Mouse (Mus musculus): ENCODE results near the gene Trip6.
"Not testable (repeated sequence)": the region's sequence is repeated elsewhere in the genome, so short reads cannot be mapped to it uniquely, and the experiment has no call there.

Trip6 gene

DNA sequence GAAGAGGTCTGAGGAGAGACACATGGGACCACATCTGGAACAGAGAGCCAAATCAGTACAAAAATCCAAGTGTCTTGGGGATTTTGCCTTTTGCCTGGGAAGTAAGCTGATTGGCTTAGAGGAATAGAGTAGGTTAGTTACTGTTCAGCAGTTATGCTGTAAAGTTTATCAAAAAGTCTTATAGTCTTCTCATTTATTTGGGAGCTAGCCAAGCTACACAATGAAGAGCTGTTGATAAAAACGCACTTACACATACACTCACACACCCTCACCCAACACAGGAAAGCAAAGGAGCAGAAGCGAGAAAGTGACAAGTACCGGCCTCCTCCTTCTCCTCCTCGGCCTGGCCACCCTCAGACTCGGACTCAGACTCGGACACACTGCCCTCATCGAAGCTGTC is 15.0 kb downstream of the Trip6 start:
- DNase-seq (ENCODE audit: low spot score) = no peak

DNA sequence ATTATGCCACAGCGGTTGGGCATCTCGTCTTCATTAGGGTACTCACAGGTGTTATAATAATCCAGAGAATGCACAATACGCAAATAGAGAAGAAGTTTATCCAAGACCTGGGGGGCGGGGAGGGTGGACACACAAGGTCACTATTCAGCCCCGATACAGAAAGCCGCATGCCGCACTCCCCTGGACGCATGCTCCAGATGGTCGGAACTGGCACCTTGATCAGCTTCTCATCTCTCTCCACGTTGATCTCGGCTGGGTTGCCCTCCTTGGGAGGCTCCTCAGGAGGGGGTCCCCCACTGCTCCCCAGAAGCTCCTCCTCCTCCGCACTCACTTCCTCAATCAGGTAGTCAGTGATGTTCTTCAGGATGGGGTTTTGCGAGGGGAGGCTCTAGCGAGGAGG is 17.1 kb downstream of the Trip6 start:
- no peak for DNase-seq (ENCODE audit: low spot score)

DNA sequence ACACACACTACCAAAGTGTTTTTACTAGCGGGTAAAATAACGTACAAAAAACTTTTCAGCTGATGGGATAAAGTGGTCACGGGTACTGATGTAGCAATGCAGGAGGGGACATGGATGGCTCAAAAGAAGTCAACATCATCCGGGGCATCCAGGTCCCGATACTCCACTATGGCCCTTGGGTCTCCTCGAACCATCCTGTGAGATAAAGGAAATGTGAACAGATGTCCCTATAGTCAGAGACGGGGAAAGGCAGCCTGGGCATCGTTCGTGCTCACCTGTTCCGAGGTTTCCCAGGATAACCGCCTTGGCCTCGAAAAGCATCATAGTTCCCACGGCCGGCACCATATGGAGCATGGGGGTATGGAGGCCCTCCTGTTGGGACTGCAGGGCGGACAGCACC is 18.5 kb downstream of the Trip6 start:
- DNase-seq (ENCODE audit: low spot score) = no peak

DNA sequence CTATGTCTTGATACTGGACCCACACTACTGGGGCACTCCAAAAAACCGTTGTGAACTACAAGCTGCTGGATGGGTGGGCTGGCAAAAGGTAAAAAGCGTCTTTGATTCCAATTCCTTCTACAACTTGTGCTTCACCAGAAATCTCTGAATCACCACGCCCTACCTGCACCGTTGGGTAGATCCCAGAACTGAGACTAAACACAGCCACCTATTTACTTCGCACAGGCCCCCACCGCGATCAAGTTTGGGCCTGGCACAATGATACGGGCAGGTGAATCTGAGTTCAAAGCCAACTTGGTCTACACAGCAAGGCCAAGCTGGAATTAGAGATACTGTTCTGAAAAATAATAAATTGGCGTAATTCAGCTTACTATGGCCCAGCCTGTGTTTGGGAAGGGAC is 18.9 kb downstream of the Trip6 start:
- DNase-seq (ENCODE audit: low spot score) = no peak

DNA sequence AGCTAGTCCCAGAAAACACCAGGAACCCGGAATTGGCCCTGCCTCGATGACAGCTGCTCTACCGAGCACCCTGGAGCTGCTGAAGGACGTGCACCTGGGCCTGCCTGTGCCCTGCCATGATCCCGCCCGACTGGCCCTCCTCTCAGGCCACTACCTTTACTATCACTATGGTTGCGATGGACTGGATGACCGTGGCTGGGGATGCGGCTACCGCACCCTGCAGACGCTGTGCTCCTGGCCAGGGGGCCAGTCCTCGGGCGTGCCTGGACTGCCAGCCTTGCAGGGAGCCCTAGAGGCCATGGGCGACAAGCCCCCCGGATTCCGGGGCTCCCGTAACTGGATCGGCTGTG is 19.5 kb downstream of the Trip6 start:
- DNase-seq (ENCODE audit: low spot score) = no peak

DNA sequence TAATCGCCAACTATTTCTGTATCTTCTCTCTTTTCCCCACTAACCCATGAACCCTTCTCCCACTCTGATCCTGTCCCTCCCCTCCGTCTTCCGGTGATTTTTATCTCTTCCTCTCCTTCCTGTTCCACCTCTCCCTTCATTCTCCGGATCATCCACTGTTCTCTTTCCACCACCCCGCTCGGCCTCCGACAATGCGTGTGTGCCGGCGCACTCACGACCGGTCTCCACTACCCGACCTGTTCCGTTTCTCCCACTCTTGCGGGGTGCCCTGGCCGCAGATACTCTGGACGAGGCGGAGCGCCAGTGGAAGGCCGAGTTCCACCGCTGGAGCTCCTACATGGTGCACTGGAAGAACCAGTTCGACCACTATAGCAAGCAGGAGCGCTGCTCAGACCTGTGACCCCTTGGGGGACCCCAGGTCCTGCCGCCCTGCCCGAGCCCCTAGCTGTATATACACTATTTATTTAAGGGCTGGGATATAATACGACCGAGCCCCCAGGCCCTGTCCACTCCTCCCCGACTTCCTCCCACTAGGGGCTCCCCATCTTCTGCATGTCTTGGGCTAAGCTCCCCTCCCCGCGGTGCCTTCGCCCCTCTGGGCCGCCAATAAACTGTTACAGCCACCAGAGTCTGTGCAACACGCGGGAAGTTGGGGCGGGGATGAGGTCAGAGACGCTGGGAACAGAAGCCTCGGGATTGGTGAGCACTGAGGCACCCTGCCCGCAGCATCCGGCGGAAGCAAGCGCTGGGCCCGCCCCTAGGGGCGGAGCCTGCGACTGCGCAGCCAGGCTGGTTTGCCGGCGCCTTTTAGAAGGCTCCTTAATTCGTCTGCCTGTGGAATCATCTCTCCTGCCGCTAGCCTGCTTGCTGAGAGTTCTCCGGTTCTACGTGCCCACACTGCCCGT is 20.1 kb downstream of the Trip6 start, which contains the start of gene Ufsp1:
Gene Ufsp1 (plus strand): TSS at position 791 of the 905 bp plus-strand sequence.
- DNase-seq (ENCODE audit: low spot score) = peak; percentile 94

DNA sequence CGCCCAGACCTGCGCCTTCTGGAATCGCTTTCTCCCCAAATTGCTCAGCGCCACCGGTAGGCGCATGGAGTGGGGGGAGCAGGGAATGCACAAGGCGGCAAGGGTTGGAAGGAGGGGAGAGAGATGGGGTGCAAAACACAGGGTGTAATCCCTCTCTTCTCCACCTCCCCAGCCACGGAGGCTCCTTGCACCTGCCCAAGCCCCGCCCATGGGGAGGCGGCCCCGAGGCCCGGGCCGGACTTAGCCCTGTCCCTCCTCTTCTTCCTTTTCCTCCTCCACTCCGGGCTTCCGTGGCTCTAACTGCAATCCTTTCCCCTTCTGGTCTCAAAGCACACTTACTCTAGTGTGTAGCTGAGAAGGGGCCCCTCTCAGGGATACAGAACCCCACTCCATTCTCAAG is 20.9 kb downstream of the Trip6 start:
- DNase-seq (ENCODE audit: low spot score) = peak; percentile 70

DNA sequence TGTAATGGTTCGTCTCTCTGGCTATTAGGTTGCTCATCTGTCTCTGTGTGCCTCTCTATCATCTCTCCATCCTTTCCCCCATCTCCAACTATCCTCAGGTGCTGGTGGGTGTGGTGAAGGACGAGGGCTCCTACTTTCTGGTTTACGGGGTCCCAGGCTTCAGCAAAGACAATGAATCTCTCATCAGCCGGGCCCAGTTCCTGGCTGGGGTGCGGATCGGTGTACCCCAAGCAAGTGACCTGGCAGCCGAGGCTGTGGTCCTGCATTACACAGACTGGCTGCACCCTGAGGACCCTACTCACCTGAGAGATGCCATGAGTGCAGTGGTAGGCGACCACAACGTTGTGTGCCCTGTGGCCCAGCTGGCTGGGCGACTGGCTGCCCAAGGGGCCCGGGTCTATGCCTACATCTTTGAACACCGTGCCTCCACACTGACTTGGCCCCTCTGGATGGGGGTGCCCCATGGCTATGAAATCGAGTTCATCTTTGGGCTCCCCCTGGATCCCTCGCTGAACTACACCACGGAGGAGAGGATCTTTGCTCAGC is 22.8 kb downstream of the Trip6 start:
- no peak for DNase-seq (ENCODE audit: low spot score)

DNA sequence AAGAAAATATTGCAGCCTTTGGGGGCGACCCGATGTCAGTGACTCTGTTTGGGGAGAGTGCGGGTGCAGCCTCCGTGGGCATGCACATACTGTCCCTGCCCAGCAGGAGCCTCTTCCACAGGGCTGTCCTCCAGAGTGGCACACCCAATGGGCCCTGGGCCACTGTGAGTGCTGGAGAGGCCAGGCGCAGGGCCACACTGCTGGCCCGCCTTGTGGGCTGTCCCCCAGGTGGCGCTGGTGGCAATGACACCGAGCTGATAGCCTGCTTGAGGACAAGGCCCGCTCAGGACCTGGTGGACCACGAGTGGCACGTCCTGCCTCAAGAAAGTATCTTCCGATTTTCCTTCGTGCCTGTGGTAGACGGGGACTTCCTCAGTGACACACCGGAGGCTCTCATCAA is 23.5 kb downstream of the Trip6 start:
- DNase-seq (ENCODE audit: low spot score) = no peak

DNA sequence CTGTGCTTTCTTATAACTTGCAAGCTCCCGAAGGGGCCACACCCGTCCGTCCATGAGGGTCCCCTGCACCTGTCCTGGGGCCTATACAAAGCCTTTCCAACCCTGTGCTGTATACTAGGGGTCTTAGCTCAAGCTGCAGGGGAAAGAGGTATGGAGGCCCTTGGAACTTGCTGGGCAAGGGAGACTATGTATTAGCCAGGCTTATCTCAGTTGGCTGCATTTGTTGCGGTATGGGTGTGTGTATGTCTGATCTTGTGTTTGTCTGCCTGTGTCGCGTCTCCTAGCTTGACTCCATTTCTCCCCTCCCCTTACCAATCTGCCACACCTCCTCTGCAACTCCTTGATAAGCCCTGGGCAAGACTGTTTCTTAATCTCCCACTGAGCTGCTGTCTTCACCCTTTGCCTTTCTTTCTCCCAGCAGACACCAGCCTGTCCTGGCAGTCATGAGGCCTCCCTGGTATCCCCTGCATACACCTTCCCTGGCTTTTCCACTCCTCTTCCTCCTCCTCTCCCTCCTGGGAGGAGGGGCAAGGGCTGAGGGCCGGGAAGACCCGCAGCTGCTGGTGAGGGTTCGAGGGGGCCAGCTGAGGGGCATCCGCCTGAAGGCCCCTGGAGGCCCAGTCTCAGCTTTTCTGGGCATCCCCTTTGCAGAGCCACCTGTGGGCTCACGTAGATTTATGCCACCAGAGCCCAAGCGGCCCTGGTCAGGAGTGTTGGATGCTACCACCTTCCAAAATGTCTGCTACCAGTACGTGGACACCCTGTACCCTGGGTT is 24.4 kb downstream of the Trip6 start:
- DNase-seq (ENCODE audit: low spot score) = no peak

DNA sequence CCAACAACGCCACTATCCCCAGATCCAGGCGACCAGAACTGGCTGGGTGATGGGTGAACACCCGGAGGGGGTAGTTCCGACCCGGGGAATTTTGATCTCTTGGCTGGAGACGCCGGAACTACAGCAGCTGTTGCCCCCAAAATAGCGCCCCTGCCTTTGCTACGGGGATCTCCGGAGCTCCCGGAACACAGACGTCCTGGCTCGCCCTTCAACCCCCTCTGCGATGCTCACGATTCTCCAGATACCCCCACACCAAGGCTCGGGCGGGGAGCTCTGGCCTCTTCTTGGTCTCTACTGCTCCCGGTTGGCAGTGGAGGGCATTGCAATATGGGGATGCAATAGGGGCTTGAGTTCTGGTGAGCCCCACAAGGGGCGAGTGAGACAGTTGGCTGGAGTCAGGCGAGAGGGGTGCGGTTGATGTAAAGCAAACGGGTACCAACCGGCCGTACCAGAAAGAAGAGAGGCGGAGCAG is 25.2 kb downstream of the Trip6 start:
- DNase-seq (ENCODE audit: low spot score) = no peak

DNA sequence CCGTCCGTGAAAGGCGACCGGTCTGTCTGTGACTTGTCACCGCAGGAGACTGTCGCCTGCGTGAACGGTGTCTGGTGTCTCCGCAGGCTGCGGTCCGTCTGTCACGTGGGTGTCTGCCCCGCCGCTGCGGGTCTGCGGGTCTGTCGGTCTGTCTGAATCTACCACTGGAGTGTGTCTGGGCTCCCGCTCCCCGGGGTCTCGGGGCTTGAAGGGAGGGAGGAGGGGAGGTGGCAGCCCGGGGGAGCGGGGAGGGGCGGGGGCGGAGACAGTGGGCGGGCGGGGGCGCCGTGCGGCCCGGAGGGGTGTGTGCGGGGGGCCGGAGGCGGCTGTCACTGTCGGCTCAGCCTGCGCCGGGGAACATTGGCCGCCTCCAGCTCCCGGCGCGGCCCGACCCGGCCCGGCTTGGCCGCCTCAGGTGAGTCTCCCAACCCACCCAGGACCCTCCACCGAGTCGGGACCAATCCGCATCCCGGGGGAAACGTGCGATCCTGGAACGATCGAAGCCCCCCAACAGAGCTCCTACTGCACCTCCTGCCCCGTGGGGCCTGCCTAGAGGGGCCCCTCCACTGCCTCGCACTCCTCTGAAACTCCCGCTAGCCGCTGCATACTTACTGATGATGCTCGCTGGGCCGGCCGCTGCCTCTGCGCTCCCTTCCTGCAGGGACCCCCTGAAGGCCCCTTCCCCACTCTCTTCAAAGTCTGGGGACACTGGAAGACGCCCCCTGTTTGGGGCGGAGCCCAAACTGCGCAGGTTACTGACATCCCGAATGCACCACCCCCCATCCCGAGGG is 26.1 kb downstream of the Trip6 start:
- no peak for DNase-seq (ENCODE audit: low spot score)

DNA sequence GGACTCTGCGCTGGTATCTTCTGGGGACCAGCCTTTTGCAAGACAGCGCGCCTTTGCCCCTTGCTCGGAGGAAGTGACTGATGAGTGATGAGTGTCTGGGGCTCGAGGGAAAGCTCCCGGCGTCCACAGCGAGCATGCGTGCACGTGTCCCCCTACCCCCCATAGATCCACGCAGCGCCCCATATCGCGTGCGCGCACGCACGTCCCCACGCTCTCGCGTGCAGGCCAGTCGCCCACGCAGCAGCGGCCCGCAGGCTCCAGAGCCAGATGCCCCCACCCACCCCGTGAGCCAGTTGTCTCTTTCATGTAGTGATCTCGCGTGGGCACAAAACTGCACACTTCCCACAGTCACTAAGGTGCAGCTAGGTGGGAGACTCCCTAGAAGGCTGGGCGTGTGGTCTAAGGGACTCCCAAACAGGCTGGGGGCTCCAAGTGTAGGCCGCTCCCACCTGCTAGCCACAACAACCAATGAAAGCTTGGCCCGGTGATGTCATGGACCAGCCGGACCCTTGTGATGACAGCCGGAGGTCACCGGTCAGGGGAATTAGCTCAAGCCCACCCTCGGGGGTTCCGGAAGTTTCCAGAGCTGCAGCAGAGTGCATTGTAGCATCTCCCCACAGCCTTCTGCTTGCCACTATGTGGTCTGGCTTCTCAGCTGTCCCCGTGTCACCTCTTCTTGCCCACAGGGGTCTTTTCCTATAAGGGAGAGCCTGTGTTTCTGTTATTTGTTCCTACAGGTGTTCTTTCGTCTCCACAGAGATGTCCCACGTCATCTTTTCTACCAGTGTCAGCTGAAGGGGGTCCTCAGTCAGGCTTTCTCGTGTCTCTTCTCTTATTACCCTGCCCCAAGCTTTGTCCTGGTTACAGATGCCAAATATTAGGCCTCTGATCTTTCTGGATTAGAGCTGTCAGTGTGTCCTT is 26.9 kb downstream of the Trip6 start, which contains the start of gene Ache:
Gene Ache (plus strand): TSS at position 488 of the 921 bp plus-strand sequence.
- no peak for DNase-seq (ENCODE audit: low spot score)

DNA sequence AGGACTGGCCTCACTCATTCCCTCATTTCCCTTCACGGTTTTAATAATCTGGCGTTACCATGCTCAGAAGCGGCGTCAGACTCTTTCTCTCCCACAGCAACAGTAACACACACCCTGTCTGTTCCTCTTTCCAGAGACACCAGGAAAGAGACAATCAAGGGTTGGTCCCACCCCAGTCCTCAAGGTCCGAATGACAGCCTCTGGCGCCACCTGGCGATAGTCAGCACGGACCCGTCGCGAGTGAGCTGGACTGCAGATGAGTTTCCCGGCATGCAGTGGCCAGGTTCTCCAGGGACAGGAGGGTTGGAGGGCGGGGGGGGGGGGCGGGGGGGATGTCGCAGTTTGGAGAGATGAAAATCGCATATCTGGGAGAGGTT is 27.6 kb downstream of the Trip6 start:
- peak; percentile 67 for DNase-seq (ENCODE audit: low spot score)

DNA sequence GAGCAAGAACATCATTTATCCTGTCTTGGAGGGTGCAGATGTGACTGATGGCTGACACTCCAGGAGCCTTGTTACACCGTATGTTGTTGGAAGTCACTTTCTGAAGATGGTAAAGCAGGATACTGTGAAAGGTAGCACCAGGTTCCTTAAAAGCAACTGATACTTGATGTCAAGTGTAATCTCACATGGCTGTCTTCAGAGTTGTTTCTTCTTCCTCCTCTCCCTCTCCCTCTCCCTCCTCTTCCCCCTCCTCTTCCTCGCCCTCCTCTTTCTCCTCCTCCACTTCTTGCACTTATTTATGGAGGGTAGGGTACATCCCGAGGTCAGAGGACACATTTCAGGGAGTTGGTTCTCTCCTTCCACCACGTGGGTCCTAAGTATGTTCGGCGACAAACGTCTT is 28.2 kb downstream of the Trip6 start:
- DNase-seq (ENCODE audit: low spot score) = no peak

DNA sequence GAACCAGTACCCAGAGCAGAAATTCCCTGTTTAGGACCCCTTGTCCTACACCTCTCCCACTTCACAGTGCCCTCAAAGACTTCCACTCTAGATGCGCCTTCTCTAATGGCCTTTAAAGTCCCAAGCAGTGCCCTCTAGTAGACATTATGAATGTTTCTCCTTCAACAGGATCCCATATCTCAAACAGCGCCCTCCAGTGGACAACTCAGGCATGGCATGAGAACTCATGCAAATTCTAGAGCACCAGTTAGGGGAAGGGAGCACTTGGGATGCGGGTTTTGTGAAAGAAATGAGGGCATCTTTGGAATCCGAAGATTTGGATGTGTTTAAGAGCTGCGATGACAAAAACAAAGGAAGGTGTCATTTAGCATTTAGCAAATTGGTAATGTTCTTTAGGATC is 29.2 kb downstream of the Trip6 start:
- peak; percentile 63 for DNase-seq (ENCODE audit: low spot score)

DNA sequence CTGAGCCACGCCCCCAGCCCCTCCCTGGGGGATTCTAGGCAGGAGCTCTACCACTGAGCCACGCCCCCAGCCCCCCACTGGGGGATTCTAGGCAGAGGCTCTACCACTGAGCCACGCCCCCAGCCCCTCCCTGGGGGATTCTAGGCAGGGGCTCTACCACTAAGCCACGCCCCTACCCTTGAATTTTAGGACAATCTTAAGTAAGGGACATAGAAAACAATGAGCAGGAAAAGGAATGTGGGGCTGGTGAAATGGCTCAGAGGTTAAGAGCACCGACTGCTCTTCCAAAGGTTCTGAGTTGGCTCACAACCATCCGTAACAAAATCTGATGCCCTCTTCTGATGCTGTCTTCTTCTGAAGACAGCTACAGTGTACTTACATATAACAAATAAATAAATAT is 29.8 kb downstream of the Trip6 start:
- DNase-seq (ENCODE audit: low spot score) = not testable (repeated sequence)

DNA sequence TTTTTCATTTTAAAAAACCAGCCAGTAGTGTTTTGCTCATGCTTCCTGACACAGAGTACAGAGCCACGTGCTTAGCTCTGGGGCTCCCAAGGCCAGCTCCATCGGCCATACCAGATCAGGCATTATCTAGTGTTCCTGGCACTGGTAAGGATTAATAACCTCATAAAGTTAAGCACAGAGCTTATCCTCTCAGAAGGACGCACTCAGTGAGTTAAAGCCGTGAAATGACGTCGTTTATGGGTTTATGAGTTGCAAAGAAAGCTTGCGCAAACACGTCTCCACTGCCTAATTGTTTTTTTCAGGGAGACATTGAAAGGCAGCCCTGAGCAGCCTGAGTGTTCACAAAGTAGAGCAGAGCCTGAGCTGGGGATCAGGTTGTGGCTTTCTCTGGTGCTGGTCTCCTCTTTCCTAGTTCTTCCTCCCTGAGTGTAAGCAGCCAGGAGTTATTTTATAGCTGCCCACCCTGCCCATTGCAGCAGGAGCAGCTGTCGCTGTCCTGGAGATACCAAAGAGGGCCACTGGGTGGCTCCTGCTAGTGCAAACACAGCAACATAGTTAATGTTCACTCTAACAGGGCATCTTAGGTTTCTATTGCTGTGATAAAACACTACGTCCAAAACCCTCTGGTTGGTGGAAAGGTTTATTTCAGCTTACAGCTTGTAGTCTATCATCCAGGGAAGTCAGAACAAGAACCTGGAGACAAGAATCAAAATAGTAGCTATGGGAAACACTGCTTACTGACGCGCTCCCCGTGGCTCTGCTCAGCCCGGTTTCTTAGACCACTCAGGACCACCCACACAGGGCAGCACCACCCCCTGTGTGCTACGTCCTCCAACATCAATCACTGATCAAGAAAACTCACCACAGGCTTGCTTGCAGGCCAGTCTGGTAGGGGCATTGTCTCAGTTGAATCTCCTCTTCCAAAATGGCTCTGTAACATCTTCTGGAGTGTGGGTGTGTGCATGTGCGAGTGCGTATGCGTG is 36.6 kb downstream of the Trip6 start:
- no peak for DNase-seq (ENCODE audit: low spot score)

DNA sequence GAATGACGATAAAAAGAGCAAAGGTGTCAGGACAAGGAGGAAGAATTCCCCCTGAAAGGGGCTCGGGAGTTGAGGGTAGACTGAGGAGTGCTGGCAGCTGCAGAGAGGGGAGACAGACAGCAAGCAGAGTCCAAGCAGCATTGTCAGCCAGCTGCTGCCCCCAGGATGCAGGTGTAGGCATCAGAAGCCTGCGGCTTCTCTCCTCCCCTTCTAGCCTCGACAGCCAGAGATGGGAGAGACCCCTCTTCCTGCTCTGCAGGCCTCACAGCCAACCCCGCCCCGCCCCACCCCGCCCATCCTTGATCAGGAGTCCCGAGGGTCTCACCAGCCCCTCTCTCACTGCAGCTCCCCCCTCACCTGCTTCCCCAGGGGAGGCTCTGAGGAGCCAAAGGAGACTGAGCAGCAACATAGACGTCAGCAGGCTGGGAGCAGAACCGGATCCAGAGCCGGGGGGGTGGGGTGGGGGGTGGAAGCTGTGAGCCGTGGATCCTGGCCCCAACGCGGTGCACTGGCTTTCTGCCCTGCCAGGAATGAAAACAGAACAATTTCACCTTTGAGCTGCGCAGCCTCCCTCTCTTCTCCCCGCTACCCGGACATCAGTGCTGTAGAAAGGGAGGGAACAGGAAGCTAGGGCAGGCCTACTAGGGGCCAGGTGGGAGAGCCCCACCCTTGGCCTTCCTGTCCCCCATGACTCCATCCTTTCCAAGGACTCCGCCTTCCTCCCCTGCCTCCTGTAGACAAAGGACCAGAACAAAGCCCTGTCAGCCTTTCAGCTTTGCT is 45.9 kb downstream of the Trip6 start:
- no peak for DNase-seq (ENCODE audit: low spot score)

All from testis, postnatal 14 days (tissue).